12 mouse cellular contexts compared by ENCODE assay signal in genomic region chr6:146487079-146487478, GRCm38 (mm10).
"Had no signal": no experiment of that assay in that cellular context is flagged by ENCODE, and none has a peak within 500 bp of the region (broad histone marks: within the 10 kb centered on the region; RNA-seq: fewer than 3 reads in every experiment).

No protein-coding gene starts in this region.

- DNase-seq: kidney, postnatal 36 days; lung, embryonic 14.5 days; lung, postnatal 10 days; lung, postnatal 4 days; right cerebral cortex, adult 18-20 months; right cerebral cortex, postnatal 25 days had no signal

- H3K4me1 ChIP-seq: limb, embryonic 15.5 days; midbrain, embryonic 12.5 days; neural tube, embryonic 15.5 days had no signal

- H3K27me3 ChIP-seq: limb, embryonic 15.5 days; midbrain, embryonic 12.5 days; neural tube, embryonic 15.5 days had no signal

- H3K9me3 ChIP-seq: limb, embryonic 15.5 days; liver, embryonic 12.5 days; midbrain, embryonic 12.5 days; neural tube, embryonic 15.5 days had no signal

- H3K36me3 ChIP-seq: limb, embryonic 15.5 days; liver, embryonic 12.5 days; midbrain, embryonic 12.5 days; neural tube, embryonic 15.5 days had no signal

- H3K27ac ChIP-seq: kidney, postnatal 0 days; limb, embryonic 15.5 days; liver, embryonic 12.5 days; midbrain, embryonic 12.5 days; neural tube, embryonic 15.5 days had no signal

- H3K4me3 ChIP-seq: limb, embryonic 15.5 days; liver, embryonic 12.5 days; midbrain, embryonic 12.5 days; myocyte; neural tube, embryonic 15.5 days had no signal

- ATAC-seq: liver, embryonic 12.5 days had no signal

- H3K4me2 ChIP-seq: limb, embryonic 15.5 days; liver, embryonic 12.5 days; lung, embryonic 14.5 days; midbrain, embryonic 12.5 days; neural tube, embryonic 15.5 days had no signal

- H3K9ac ChIP-seq: limb, embryonic 15.5 days; liver, embryonic 12.5 days; lung, embryonic 14.5 days; midbrain, embryonic 12.5 days; neural tube, embryonic 15.5 days had no signal
